Mouse (Mus musculus): Measurements from ENCODE around the gene Kcnip4.

The Kcnip4 gene

DNA sequence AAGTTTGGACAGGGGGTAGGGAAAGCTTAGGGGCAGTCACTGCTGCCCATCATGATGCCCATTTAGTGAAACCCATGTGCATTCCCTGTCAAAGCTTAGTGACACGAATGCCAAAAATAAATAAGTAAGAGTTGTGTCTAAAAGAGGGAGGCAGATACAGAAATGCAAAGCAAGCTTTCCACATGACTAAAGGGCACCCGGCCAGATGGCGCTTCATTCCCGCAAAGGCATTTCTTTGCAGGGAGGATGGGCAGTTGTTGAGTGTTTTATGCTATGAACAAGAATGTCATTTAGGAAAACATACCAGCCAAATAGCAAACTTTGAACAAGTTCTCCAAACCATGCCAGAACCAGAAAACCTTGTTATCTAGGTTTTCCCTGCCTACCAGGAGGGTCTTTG is 265.4 kb downstream of the Kcnip4 start:
- no peak for DNase-seq (ENCODE audit: inconsistent age in 2 of 2, low spot score in 1 of 2)

GRCm38 (mm10) chr5:49256850-49257249 is 267.9 kb downstream of the Kcnip4 start:
- DNase-seq (ENCODE audit: inconsistent age in 2 of 2, low spot score in 1 of 2), result no peak

- no peak for DNase-seq (ENCODE audit: inconsistent age in 2 of 2, low spot score in 1 of 2)
These were observed 268.7 kb downstream of the Kcnip4 start for GRCm38 (mm10) chr5:49255983-49256382.

- DNase-seq (ENCODE audit: inconsistent age in 2 of 2, low spot score in 1 of 2), result no peak
These were observed 277.6 kb downstream of the Kcnip4 start for GRCm38 (mm10) chr5:49247081-49247480.

DNA sequence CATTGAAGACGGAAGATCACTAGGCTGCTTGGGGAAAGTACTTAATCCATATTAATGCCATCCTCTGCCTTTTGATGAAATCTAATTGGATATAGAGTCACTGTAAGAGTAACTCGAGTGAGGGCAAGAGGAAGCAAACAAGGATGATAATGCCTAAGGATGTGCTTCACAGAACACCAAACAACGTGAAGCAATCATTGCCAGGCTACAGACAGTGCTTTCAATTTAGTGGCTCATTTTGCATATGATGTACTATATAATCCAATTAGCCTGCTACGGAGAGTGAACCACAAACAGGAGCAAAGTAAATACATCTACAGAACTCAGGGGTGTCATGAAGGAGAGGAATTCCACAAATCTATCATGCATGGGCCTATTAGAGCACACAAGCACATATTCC is 280.3 kb downstream of the Kcnip4 start:
- no peak for DNase-seq (ENCODE audit: inconsistent age in 2 of 2, low spot score in 1 of 2)

DNA sequence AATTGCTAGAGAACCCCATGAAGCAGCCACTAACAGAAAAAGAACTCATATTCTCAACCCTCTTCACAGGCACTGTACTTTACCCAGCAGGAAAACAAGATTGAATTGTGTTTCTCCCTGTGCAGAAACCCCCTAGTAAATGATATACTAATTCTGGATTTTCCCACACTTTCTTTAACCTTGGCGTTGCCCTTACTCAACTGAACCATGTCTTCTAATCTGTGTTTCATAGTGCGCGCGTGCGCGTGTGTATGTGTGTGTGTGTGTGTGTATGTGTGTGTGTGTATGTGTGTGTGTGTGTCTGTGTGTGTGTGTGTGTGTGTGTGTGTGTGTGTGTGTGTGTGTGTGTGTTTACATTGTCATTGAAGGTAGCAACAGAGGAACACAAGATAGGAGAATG is 283.0 kb downstream of the Kcnip4 start:
- no peak for DNase-seq (ENCODE audit: inconsistent age in 2 of 2, low spot score in 1 of 2)

GRCm38 (mm10) chr5:49201164-49201756 is 323.4 kb downstream of the Kcnip4 start:
- no peak for DNase-seq (ENCODE audit: inconsistent age in 2 of 2, low spot score in 1 of 2)

DNA sequence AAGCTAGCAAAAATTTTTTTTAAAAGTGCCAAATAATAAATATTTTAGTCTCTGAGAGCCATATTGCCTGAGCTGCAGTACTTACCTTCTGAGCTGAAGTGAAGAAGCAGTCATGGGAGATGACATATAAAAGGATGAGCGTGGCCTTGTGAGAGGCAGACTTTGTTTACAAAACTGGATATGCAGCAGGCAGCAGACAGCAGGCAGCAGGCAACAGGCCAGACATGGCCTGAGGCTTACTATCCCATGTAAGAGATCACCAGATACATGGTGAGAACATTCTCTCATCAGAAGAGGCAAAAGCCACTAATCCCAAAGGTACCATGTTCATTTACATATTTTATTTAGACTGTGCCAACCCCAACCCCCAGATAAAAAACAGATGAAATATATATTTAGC is 336.5 kb downstream of the Kcnip4 start:
- no peak for DNase-seq (ENCODE audit: inconsistent age in 2 of 2, low spot score in 1 of 2)

DNA sequence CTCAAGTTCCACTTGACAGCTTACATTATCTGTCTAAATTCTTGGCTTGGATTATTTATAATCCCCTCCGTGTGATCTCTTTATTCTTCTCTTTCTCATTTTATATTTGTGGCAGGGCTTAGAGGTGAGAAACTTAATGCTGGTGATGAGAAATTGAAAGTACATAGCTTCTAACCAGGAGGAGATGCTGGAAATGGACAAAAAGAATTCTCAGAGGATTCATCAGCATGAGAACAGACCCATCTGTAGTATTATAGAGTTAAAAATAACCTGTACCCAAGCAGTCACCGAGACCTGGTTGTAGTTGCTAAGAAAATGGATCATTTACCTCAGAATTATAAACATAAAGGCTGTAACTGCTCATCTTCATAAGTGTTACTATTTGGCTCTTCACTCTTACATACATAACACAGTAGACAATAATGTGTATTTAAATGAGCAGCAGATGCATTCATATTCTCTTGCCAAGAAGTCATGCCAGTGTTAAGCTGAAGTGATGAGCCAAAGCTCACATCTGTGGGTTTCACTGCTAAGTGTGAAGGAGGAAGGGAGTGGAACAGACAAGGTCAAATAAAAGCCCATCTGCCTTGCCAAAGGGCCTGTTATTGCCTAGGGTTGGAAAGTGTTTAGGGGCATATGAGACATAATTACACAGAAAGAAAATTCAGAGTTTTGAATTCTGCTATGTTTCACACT is 374.4 kb downstream of the Kcnip4 start:
- no peak for DNase-seq (ENCODE audit: inconsistent age in 2 of 2, low spot score in 1 of 2)

DNA sequence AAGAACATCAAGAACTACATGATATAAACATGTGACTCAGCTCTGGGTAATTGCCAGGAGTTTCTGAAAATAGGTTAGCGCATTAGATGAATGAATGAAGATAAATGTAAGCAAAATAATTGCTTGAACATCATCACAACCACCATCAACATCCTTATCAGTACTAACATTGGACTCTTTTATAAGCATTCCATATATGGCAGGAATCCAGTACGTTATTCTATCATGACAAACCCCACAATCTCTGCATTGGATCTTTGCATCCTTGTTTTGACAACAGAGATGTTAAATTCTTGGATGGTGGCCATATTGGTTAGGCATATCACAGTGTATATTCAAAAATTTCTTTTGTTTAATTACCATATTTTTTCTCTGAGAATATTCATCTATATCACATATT is 375.0 kb downstream of the Kcnip4 start:
- no peak for DNase-seq (ENCODE audit: inconsistent age in 2 of 2, low spot score in 1 of 2)

- DNase-seq (ENCODE audit: inconsistent age in 2 of 2, low spot score in 1 of 2), result peak in 1 of 2 experiments; percentile 22
These were observed 429.3 kb downstream of the Kcnip4 start for GRCm38 (mm10) chr5:49095432-49095831.

DNA sequence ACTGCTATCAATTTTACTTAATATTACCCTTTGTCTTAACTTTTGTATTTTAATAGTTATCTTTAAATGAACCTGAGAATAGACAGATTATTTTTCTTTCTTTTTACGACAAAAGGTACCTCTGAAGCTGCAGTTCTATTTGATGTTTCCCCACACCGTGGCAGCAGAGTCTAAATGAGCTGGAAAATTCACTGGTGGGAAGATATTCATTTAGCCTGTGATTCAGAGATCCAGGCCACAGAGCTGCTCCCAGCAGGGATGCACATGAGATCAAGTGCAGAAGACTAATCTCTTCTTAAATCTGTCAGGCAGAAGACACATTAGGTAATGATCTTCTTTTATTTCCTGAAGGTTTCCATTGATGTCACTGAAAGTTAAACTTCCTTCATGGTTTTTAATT is 429.8 kb downstream of the Kcnip4 start:
- DNase-seq (ENCODE audit: inconsistent age in 2 of 2, low spot score in 1 of 2), result no peak

DNA sequence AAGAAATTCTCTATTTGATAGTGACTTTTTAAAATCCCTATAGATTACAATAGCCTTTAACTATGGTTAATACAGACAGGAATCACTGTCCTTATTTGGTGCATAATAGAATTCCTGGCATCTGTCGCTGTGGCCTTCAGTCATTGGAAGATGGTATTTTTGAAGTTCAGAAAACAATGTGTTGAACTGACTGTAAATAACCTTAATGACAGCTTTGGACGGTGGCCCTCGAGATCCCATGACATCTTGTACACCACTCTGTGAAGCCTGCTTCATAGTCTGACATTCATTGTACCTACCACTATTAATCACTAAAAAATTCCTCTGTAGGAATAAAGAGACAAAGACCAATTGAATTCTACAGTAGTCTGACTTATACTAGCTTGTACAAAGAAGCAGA is 430.4 kb downstream of the Kcnip4 start:
- no peak for DNase-seq (ENCODE audit: inconsistent age in 2 of 2, low spot score in 1 of 2)

DNA sequence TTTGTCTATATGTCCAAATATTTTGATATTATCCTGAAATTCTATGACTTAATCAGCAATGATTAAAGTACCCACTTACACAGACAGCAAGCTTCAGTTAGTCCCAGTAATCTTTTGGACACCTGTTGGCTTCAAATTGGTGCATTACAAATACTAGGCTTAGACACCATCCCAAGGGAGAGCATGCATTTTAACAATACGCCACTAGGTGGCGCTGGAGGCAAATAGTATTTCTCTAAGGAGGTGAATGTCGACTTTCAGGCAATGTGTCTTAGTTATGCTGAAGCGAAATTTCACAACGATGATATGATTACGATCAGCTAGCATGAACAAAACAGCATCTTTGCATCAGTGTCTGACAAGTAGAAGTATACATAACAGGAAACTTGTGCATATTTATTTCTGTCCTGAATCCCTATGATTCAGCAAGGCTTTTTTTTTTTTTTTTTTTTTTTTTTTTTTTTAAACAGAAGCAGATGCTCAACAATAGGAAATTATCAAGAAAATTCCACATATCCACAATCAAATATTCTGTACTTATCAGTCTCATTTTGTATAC is 434.5 kb downstream of the Kcnip4 start:
- peak; percentile 55 to 92 for DNase-seq (ENCODE audit: inconsistent age in 2 of 2, low spot score in 1 of 2)

DNA sequence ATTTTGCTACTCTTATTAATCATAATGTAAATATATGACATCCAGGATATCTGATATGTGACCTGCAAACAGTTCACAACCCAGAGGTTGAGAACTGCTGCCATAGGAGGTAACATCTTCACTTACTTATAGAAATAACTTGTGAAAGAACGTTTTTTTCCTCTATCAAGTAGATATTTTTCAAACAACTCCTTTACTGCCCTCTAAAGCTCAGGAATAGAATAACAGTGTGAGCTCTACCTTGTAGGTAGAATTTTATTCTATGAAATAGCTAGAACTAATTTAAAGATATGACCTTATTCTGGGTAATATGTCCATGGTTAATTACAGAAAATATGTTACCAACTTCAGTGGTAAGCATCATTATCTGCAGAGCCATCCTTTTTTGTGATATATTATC is 459.1 kb downstream of the Kcnip4 start:
- DNase-seq (ENCODE audit: inconsistent age in 2 of 2, low spot score in 1 of 2), result no peak

GRCm38 (mm10) chr5:49058926-49059325 is 465.8 kb downstream of the Kcnip4 start:
- no peak for DNase-seq (ENCODE audit: inconsistent age in 2 of 2, low spot score in 1 of 2)

DNA sequence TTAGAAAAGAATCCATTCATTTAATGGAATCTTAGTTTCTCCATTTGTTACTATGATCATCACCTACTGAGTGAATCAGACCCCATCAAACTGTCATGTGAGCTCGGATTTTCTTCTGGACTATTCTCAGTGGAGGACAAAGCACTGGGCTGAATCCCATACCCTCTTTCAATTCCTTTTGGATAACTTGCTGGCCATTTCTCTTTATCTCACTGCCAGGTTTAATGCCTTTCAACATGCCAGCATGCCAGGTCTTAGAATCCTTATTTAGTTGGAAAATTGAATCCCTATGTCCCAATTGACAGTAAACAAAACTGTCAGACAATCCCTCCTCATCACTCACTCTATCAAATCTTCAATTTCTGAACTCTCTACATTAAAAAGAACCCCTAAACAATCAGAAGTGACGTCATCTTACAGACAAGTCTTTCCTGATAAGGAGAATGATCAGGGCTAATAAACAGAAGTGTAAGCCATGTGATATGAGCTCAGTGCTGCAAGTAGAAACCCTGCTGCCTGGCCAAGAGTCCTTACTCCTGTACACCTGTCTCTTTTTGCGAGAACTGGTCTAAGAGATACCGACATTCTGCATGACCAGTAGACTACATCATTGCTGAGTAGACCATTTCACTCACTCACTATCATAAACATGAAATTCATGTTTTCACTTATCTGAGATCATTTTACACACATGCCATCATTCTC is 466.9 kb downstream of the Kcnip4 start:
- no peak for DNase-seq (ENCODE audit: inconsistent age in 2 of 2, low spot score in 1 of 2)

GRCm38 (mm10) chr5:49047960-49048359 is 476.7 kb downstream of the Kcnip4 start:
- DNase-seq (ENCODE audit: inconsistent age in 2 of 2, low spot score in 1 of 2), result no peak

- DNase-seq (ENCODE audit: inconsistent age in 2 of 2, low spot score in 1 of 2), result no peak
These were observed 483.4 kb downstream of the Kcnip4 start for GRCm38 (mm10) chr5:49041259-49041845.

DNA sequence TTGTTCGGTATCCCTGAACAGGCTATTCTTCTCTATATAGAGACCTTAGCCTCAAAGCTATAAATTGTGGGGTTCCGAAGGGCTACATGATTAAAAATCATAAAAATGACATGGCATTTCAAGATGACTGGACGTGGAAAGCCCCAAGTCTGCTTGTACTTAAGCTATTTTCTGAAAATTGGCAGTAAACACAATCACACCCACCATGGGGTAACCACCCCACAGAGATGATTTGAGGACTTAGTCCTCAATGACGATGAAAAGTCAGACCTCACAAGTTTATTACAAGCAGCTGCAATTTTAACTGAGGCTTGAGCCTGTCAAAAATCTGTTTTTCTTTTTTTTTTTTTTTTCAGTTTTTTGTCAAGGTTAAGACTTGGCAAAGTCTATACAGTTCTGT is 527.3 kb downstream of the Kcnip4 start:
- no peak for DNase-seq (ENCODE audit: inconsistent age in 2 of 2, low spot score in 1 of 2)

DNA sequence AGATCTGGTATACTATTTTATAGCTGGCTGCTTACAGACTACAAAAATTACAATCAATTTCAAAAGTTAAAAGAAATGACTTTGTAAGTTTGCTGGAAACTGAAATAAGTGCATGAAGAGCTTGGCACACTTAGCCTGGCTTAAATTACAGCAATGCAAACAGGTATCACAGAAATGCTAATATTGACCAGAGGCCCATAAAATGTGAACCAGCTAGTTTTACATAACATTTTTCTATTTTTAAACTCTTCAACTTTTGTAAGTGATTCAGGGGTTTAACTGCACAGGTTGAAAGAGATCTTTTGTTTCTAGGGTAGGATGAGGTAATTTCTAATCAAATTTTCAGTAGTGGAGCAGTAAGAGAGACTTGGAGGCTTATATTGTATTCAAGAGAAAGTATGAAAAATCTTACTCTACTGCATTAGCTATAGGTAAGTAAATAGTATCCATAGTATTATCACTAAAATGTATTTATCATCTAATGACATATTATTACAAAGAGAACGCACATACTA is 535.5 kb downstream of the Kcnip4 start:
- no peak for DNase-seq (ENCODE audit: inconsistent age in 2 of 2, low spot score in 1 of 2)
